Mouse (Mus musculus): ENCODE results near the gene Drg1.
A peak's percentile ranks its signal among the peaks of the same experiment; 100 is the strongest.

Drg1 gene

GRCm38 (mm10) chr11:3289803-3290639, 23.8 kb upstream of the Drg1 start:
- peak; percentile 94 for DNase-seq (ENCODE audit: low read depth, low spot score)

- DNase-seq (ENCODE audit: low read depth, low spot score), result peak; percentile 92
Measured at GRCm38 (mm10) chr11:3289302-3289802, 23.1 kb upstream of the Drg1 start.

- peak; percentile 81 for DNase-seq (ENCODE audit: low read depth, low spot score)
Measured at GRCm38 (mm10) chr11:3288521-3289301, 22.5 kb upstream of the Drg1 start, which contains the start of gene Patz1. Gene Patz1 (plus strand): TSS chr11:3288874.

GRCm38 (mm10) chr11:3287921-3288320, 21.7 kb upstream of the Drg1 start:
- DNase-seq (ENCODE audit: low read depth, low spot score), result no peak

DNA sequence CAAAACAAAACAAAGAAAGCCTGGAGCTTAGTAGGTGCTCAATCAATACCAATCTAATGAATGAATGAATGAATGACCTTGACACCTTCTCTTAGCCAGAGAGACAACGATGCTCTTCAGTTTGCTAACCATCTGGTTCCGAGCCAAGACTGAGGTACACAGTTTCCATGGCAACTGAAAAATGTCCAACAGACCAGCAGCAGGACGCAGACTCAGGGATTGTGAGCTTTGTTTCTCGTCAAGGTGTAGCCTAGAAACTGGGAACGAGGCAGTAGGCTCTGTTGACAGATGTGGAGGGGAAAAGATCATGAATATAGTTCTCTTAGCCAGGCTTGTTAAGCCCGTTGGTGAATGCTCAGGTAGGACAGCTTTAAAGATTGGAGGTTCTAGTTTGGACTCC, 20.9 kb upstream of the Drg1 start:
- DNase-seq (ENCODE audit: low read depth, low spot score), result no peak

DNA sequence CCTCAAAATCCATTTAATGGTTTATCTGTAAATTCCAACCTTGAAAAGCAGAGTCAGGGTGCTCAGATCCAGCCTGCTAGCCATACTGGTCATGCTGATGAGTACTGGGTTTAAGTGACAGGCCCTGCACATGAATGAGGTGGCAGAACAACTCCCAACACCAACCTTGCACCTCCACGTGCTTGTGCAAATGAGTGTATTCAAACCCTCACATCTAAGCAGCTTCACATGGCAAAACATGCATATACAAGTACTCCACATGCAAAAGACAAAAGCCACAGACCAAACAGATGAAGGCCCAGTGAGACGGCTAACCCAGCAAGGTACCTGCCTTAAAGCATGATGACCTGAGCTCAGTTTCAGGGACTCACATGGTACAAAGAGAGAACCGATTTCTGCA, 19.7 kb upstream of the Drg1 start:
- DNase-seq (ENCODE audit: low read depth, low spot score), result no peak

GRCm38 (mm10) chr11:3283645-3284044, 17.4 kb upstream of the Drg1 start:
- no peak for DNase-seq (ENCODE audit: low read depth, low spot score)

DNA sequence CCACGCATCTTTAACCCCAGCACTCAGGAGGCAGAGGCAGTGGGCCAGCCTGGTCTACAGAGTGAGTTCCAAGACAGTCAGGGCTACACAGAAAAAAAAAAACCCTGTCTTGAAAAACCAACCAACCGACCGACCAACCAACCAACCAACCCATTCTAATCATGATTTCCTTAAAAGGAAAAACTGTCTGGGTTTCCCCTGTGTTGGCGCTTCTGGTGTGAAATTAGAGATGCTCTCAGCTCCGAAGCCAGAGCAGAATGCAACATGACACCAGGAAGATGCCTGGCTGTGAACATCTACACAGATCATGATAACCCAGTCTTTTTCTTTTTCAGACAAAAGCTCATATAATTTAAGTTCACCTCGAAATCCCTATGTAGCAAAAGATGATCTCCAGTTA, 16.7 kb upstream of the Drg1 start:
- DNase-seq (ENCODE audit: low read depth, low spot score), result no peak

DNA sequence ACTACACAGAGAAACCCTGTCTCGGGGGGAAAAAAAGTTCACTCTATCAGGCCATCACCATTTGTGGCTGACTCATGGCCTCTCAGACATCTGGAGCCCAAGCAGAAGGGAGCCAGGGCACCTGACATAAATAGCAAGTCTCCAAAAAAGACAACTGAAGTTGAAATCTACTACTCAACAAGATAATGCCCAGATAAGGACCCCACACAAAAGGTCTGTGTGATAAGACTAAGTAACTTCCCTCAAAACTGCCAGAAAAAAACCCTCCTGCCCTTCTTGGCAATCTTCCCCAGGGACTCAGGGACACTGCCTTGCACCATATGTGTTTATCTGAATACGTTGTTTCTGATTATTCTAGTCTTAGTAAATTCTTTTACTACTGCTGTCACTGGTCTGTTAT, 13.5 kb upstream of the Drg1 start:
- no peak for DNase-seq (ENCODE audit: low read depth, low spot score)

GRCm38 (mm10) chr11:3278351-3278750, 12.1 kb upstream of the Drg1 start:
- DNase-seq (ENCODE audit: low read depth, low spot score), result no peak

GRCm38 (mm10) chr11:3269241-3269640, 3.0 kb upstream of the Drg1 start:
- no peak for DNase-seq (ENCODE audit: low read depth, low spot score)

GRCm38 (mm10) chr11:3267133-3267532, 918 bp upstream of the Drg1 start:
- DNase-seq (ENCODE audit: low read depth, low spot score), result no peak

GRCm38 (mm10) chr11:3265291-3266078, 730 bp downstream of the Drg1 start:
- no peak for DNase-seq (ENCODE audit: low read depth, low spot score)

DNA sequence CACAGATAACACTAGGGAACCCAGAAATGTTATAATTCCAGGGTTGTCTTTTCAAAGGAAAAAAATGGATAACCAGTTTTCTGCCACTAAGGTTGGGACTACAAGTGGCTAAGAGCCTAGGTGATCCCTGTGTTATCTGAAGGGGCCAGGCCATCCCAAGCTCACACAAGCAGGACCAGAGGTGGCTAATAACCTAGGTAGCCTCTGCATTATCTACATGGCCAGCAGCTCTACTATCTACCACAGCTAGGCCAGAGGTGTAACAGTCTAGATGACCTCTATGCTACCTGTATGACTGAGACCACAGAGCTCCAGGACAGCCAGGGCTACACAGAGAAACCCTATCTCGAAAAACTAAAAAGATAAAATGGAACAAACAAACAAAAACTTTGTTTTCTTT, 6.7 kb downstream of the Drg1 start:
- DNase-seq (ENCODE audit: low read depth, low spot score), result no peak

DNA sequence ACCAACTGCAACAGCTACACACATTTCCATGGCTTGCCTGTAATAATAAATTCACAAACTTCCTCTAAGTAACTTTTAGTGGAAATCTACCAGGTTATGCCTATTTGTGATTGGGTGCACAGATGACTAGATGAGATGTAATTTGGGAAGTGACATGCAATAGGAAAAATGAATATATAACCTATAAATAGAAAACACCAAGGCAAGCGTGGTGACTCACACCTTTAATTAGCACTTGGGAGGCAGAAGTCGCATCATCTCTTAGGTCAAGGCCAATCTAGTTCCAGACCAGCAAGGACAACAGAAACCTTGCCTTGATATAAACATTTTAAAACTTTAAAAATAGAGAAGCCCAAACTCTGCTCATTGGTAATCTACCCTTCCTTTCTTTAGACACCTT, 18.8 kb downstream of the Drg1 start:
- no peak for DNase-seq (ENCODE audit: low read depth, low spot score)

DNA sequence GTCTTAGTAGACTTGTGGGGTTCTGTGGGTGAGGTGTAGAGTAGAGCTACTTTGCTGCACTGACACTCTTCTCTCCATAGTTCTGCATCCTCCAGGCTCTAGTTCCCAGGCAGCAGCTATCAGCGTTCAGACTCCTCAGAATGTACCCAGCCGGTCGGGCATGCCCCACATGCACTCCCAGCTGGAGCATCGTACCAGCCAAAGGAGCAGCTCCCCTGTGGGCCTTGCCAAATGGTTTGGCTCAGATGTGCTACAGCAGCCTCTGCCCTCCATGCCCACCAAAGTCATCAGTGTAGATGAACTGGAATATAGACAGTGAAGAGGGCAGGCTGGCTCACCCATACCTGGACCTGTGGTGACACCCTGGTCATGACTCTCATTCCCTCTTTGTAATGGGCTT, 22.4 kb downstream of the Drg1 start:
- DNase-seq (ENCODE audit: low read depth, low spot score), result no peak

- no peak for DNase-seq (ENCODE audit: low read depth, low spot score)
Measured at GRCm38 (mm10) chr11:3242395-3242794, 23.8 kb downstream of the Drg1 start.

DNA sequence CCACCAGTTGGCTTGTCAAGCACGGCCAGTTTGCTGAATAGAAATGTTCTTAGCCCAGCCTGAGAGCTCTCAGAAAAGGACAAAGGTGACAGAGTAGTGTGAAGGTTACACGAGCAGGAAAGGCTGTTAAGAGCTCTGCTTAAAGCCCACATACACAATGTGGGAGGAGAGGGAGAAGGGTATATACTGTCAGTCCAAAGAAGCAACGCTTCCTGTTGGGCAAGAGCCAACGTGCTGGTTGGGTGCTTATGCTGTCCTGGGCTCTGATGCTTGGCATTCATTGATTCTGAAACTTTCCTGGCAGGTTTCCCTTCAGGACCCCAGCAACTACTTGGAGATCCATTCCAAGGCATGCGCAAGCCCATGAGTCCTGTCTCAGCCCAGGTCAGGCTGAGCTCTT, 30.9 kb downstream of the Drg1 start:
- no peak for DNase-seq (ENCODE audit: low read depth, low spot score)

DNA sequence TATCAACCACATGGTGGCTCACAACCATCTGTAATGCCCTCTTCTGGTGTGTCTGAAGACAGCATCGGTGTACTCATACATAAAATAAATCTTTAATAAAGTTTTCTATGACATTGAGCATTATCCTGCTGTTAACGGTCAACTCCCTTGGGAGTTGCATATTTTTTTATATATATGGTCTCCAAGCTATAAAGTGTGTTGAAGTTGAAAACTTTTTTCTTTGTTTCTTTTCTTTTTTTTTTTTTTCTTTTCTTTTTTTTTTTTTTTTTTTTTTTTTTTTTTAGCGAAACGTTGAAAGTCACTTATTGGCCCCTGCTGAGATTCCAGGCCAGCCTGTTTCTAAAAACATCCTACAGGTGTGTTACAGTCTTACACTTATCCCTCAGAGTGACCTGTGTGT, 32.5 kb downstream of the Drg1 start:
- no peak for DNase-seq (ENCODE audit: low read depth, low spot score)

GRCm38 (mm10) chr11:3232248-3232647, 34.0 kb downstream of the Drg1 start:
- DNase-seq (ENCODE audit: low read depth, low spot score), result no peak

- peak; percentile 24 for DNase-seq (ENCODE audit: low read depth, low spot score)
Measured at GRCm38 (mm10) chr11:3227113-3227512, 39.1 kb downstream of the Drg1 start.

DNA sequence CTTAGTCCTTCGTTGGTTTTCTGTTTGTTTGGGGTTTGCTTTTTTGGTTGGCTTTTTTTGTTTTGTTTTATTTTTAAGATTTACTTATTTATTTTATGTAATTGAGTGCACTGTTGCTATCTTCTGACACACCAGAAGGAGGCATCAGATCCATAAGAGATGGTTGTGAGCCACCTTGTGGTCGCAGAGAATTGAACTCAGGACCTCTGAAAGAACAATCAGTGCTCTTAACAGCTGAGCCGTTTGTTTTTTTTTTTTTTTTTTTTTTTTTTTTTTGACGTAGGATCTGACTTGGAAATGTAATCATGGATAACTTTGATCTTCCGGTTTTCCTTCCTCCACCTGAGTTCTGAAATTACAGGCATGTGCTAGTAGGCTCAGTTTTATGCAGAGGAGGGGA, 43.1 kb downstream of the Drg1 start:
- DNase-seq (ENCODE audit: low read depth, low spot score), result no peak

Measured in A20 (cell line).